Mouse (Mus musculus) stomach, embryonic 14.5 days (tissue): ENCODE measurements around the gene Tuba8. TPM values are rescaled to one million over a fixed set of nuclear protein-coding genes. Genes with fewer than 3 reads are reported as not detected.

ENCODE experiments used
- ATAC-seq: fragments of 200-750 bp; cut with Nextera tagmentation; 2 replicates; pipeline ENCODE4 v1.8.0; 2017; ENCODE audit warnings: low read depth, moderate TSS enrichment; ENCODE audit not compliant: insufficient number of reproducible peaks, insufficient read depth, low FRiP score
- H3K27ac ChIP-seq: fragments of 300-500 bp; sonication (generic); 2 replicates; pipeline ENCODE4 v1.5.1; 2014; ENCODE audit warnings: mild to moderate bottlenecking, low read length, moderate library complexity, mixed read lengths
- H3K27me3 ChIP-seq: fragments of 300-500 bp; sonication (generic); 2 replicates; pipeline ENCODE4 v1.6.1; 2014; ENCODE audit warnings: low read length, control low read depth, mixed read lengths; ENCODE audit not compliant: control insufficient read depth, insufficient read depth
- H3K36me3 ChIP-seq: fragments of 300-500 bp; sonication (generic); 2 replicates; pipeline ENCODE4 v1.6.1; 2014; ENCODE audit warnings: mild to moderate bottlenecking, control low read depth, low read length, moderate library complexity, mixed read lengths; ENCODE audit not compliant: control insufficient read depth, insufficient read depth
- H3K4me1 ChIP-seq: fragments of 300-500 bp; sonication (generic); 2 replicates; pipeline ENCODE4 v1.6.1; 2014; ENCODE audit warnings: low read length, control low read depth, mixed read lengths; ENCODE audit not compliant: control insufficient read depth, insufficient read depth
- H3K4me2 ChIP-seq: fragments of 300-500 bp; sonication (generic); replicated peaks from 2 replicates; pipeline ENCODE4 v1.6.1; 2014; ENCODE audit warnings: low read depth, low read length, control low read depth
- H3K4me3 ChIP-seq: fragments of 300-500 bp; sonication (generic); 2 replicates; pipeline ENCODE4 v1.5.1; 2014; ENCODE audit warnings: low read depth, low read length, control low read depth
- H3K9ac ChIP-seq: fragments of 300-500 bp; sonication (generic); replicated peaks from 2 replicates; pipeline ENCODE4 v1.6.1; 2014; ENCODE audit warnings: low read depth, mild to moderate bottlenecking, control low read depth, low read length, moderate library complexity, mixed read lengths
- H3K9me3 ChIP-seq: fragments of 300-500 bp; sonication (generic); 2 replicates; pipeline ENCODE4 v1.6.1; 2016; ENCODE audit warnings: low read depth, low read length, control low read depth; ENCODE audit not compliant: control insufficient read depth
- WGBS: fragments of 180-500 bp; shearing (Covaris S2); extraction: QIAGEN DNeasy Blood & Tissue Kit; methylation state at CpG from one replicate; pipeline ENCODE4 v1.1.7; 2014; 5-methylcytosine and 5-hydroxymethylcytosine counted together
- polyA plus RNA-seq: library from polyadenylated mRNA; unstranded; fragments of >200 nt; fragmentation: Nextera tagmentation; extraction: Ambion mirVana; gene quantifications from 2 replicates; pipeline ENCODE4 v1.2.1, GENCODE M21; 2014

Tuba8 gene
- polyA plus RNA-seq, 1 experiment from 2014 or later, result 0.10 TPM

- H3K27me3 ChIP-seq, result no peaks in the 10 kb centered on the region
- H3K36me3 ChIP-seq, result no peaks in the 10 kb centered on the region
- no peak overlapping the region for H3K4me3 ChIP-seq
- no peak overlapping the region for H3K4me2 ChIP-seq
- H3K9ac ChIP-seq, result no peak overlapping the region
- no peaks in the 10 kb centered on the region for H3K4me1 ChIP-seq
- no peak overlapping the region for H3K27ac ChIP-seq
- 92% methylated on average over 7 of the region's 7 CpGs for WGBS
- no peaks in the 10 kb centered on the region for H3K9me3 ChIP-seq
- ATAC-seq, result no peak
Measured at GRCm38 (mm10) chr6:121218002-121218401, 7.5 kb downstream of the Tuba8 start.

- H3K4me3 ChIP-seq, result no peak overlapping the region
- 77% methylated on average over 4 of the region's 4 CpGs for WGBS
- H3K9me3 ChIP-seq, result no peaks in the 10 kb centered on the region
- no peaks in the 10 kb centered on the region for H3K36me3 ChIP-seq
- H3K27me3 ChIP-seq, result no peaks in the 10 kb centered on the region
- H3K4me2 ChIP-seq, result no peak overlapping the region
- H3K9ac ChIP-seq, result no peak overlapping the region
- H3K4me1 ChIP-seq, result no peaks in the 10 kb centered on the region
- no peak overlapping the region for H3K27ac ChIP-seq
- ATAC-seq, result no peak
Measured at GRCm38 (mm10) chr6:121219406-121219805, 8.9 kb downstream of the Tuba8 start.

GRCm38 (mm10) chr6:121220181-121220580 lies 9.7 kb downstream of the Tuba8 start:
- WGBS, result 90% methylated on average over 10 of the region's 10 CpGs
- ATAC-seq, result no peak
- Histone ChIP-seq H3K4me2 (no peak overlapping the region), H3K4me3 (no peak overlapping the region), H3K36me3 (no peaks in the 10 kb centered on the region), H3K9me3 (no peaks in the 10 kb centered on the region), H3K4me1 (no peaks in the 10 kb centered on the region), H3K27ac (no peak overlapping the region), H3K27me3 (no peaks in the 10 kb centered on the region), H3K9ac (no peak overlapping the region)

GRCm38 (mm10) chr6:121221876-121222597 lies 11.5 kb downstream of the Tuba8 start:
- Histone ChIP-seq H3K27ac (no peak overlapping the region), H3K9me3 (no peaks in the 10 kb centered on the region), H3K36me3 (no peaks in the 10 kb centered on the region), H3K27me3 (no peaks in the 10 kb centered on the region), H3K9ac (no peak overlapping the region), H3K4me3 (no peak overlapping the region), H3K4me2 (no peak overlapping the region), H3K4me1 (no peaks in the 10 kb centered on the region)
- 71% methylated on average over 8 of the region's 8 CpGs for WGBS
- no peak for ATAC-seq

GRCm38 (mm10) chr6:121223001-121223400 lies 12.5 kb downstream of the Tuba8 start:
- no peak overlapping the region for H3K4me2 ChIP-seq
- H3K27ac ChIP-seq, result no peak overlapping the region
- no peak overlapping the region for H3K4me3 ChIP-seq
- no peaks in the 10 kb centered on the region for H3K27me3 ChIP-seq
- no peak overlapping the region for H3K9ac ChIP-seq
- H3K36me3 ChIP-seq, result no peaks in the 10 kb centered on the region
- 96% methylated on average over 14 of the region's 14 CpGs for WGBS
- no peaks in the 10 kb centered on the region for H3K4me1 ChIP-seq
- H3K9me3 ChIP-seq, result no peaks in the 10 kb centered on the region
- ATAC-seq, result no peak

GRCm38 (mm10) chr6:121224067-121224466 lies 13.6 kb downstream of the Tuba8 start:
- Histone ChIP-seq H3K36me3 (no peaks in the 10 kb centered on the region), H3K4me3 (no peak overlapping the region), H3K9ac (no peak overlapping the region), H3K4me2 (no peak overlapping the region), H3K27ac (no peak overlapping the region), H3K9me3 (no peaks in the 10 kb centered on the region), H3K4me1 (no peaks in the 10 kb centered on the region), H3K27me3 (no peaks in the 10 kb centered on the region)
- no peak for ATAC-seq
- 64% methylated on average over 5 of the region's 5 CpGs for WGBS

- no peak overlapping the region for H3K4me2 ChIP-seq
- no peak overlapping the region for H3K27ac ChIP-seq
- WGBS, result 10% methylated on average over 6 of the region's 6 CpGs
- H3K9me3 ChIP-seq, result no peaks in the 10 kb centered on the region
- H3K36me3 ChIP-seq, result no peaks in the 10 kb centered on the region
- ATAC-seq, result no peak
- no peaks in the 10 kb centered on the region for H3K4me1 ChIP-seq
- H3K4me3 ChIP-seq, result no peak overlapping the region
- H3K27me3 ChIP-seq, result no peaks in the 10 kb centered on the region
- H3K9ac ChIP-seq, result no peak overlapping the region
Measured at GRCm38 (mm10) chr6:121224993-121225392, 14.5 kb downstream of the Tuba8 start.

- 53% methylated on average over 4 of the region's 4 CpGs for WGBS
- Histone ChIP-seq H3K9ac (no peak overlapping the region), H3K4me2 (no peak overlapping the region), H3K4me3 (no peak overlapping the region), H3K27me3 (no peaks in the 10 kb centered on the region), H3K36me3 (no peaks in the 10 kb centered on the region), H3K4me1 (no peaks in the 10 kb centered on the region), H3K27ac (no peak overlapping the region), H3K9me3 (no peaks in the 10 kb centered on the region)
- ATAC-seq, result no peak
Measured at GRCm38 (mm10) chr6:121226043-121226442, 15.5 kb downstream of the Tuba8 start.

- Histone ChIP-seq H3K4me2 (no peak overlapping the region), H3K27me3 (no peaks in the 10 kb centered on the region), H3K4me1 (no peaks in the 10 kb centered on the region), H3K36me3 (no peaks in the 10 kb centered on the region), H3K9me3 (no peaks in the 10 kb centered on the region), H3K4me3 (no peak overlapping the region), H3K27ac (no peak overlapping the region), H3K9ac (no peak overlapping the region)
- WGBS, result 84% methylated on average over 2 of the region's 2 CpGs
- ATAC-seq, result no peak
Measured at GRCm38 (mm10) chr6:121226744-121227143, 16.2 kb downstream of the Tuba8 start.
